Mouse (Mus musculus): ENCODE data around the gene Ppp2r5c.

DNA sequence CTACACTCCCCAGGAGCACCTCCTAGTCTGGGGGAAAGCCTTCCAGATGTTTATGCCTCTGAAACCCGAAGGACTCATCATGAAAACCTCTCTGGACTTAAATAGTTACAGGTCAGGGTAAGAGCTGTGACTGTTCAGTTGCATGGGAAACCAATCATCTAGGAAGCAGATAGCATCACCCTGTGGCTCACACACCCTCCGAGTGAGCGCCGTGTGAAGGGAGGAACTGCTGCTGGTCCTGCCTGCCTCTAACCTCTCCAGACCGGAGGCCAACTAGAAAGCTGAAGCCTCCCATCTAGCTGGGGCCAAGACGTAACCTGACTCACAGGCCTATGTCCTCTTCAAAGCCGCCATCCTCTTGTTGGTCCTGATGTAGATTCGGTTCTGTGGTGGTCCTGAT is 53.2 kb downstream of the Ppp2r5c start:
- TF ChIP-seq CTCF (IDR thresholded peaks at IDR 0.05; ENCODE audit: low read depth, low read length) (no peak), POLR2A (IDR thresholded peaks at IDR 0.05; ENCODE audit: borderline replicate concordance, low read depth, low read length) (no peak)
